Mouse (Mus musculus): ENCODE measurements around the gene Prima1. TPM values are rescaled to one million over a fixed set of nuclear protein-coding genes. Genes with fewer than 3 reads are reported as not detected.

Prima1 gene
- total RNA-seq, 2 experiments from 2014 or later: 1.3 to 2.1 TPM

GRCm38 (mm10) chr12:103223671-103224070 is 18.3 kb downstream of the Prima1 start:
- DNase-seq: no peak

GRCm38 (mm10) chr12:103215877-103216610 is 25.9 kb downstream of the Prima1 start:
- no peak for DNase-seq

- no peak for DNase-seq
These were observed 27.2 kb downstream of the Prima1 start for GRCm38 (mm10) chr12:103214797-103215196.

DNA sequence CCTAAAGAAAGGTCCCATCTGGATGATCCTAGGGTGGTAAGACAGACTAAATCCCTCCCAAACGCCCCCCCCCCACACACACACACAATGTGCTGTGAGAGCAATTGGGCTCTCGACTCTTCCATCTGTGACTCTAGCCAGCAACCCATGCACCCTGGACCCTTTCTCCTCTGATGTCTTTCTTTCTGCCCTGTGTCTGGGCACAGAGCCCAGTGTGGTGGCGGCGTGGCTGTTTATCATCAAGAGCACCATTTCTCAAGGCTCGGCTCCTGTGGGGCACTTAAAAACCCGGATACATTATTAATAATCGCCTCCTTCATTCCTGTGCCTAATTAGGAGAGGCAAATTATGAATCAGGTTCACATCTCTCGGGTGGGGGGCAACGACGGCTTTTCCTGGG is 27.7 kb downstream of the Prima1 start:
- no peak for DNase-seq

- no peak for DNase-seq
These were observed 28.4 kb downstream of the Prima1 start for GRCm38 (mm10) chr12:103213591-103213990.

DNA sequence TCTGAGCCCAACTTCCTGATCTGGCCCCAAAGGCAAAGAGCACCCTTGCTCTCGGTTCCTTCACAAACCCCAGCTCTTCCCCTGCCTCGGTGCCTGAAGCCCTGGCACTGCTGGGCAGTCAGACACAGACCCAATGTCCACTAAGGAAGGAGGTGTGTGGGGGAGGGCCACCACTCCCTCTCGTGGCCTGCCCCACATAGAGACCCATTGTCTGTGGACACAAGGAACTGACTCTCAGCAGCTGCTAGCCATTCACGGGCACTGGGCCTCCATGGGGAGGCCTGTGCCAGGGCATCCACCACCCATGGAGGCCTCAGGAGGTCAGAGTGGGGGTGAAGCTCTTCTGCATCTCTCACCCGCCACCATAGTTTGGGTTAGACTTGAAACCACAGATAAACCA is 30.9 kb downstream of the Prima1 start:
- no peak for DNase-seq

- no peak for DNase-seq
These were observed 32.4 kb downstream of the Prima1 start for GRCm38 (mm10) chr12:103209581-103209980.

GRCm38 (mm10) chr12:103205561-103205960 is 36.4 kb downstream of the Prima1 start:
- no peak for DNase-seq

GRCm38 (mm10) chr12:103202592-103203544 is 39.1 kb downstream of the Prima1 start:
- DNase-seq: peak; percentile 61

DNA sequence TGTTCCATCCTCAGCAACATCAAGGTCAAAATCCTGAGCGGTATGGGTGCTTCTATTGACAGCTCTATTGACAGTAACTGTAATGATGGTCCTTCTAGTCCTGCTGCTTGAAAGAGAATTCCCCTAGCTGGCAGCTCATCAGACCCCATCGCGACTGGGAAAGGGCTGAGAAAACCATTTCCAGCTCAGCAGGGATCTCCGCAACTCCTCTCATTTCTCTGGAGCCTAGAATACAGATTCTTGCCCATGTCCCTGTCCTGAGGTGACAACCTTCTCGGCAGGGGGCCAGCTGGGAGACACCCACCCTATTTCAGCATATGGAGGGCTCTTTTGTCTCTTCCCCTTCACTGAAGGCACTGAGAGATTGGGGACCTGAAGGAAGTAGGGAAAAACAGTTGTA is 49.0 kb downstream of the Prima1 start:
- no peak for DNase-seq

DNA sequence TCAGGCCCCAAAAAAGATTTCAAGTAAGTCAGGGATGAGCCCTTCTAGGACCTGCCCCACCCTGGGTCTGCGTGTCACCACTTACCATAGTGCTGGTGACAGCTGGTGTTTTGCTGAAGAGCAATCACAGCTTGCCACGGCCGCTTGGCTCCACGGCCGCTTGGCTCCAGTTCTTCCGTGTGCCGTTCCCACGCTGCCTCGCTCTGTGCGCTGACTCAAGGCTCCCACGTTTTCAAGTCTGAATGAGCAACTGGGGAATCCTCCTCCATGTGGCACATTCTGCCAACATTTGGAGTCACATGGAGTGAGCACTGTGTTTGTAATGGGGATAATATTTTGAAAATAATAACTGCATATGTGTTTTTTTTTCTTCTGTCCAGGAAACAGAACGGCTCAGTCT is 52.2 kb downstream of the Prima1 start:
- DNase-seq: no peak

GRCm38 (mm10) chr12:103188223-103188622 is 53.7 kb downstream of the Prima1 start:
- no peak for DNase-seq

DNA sequence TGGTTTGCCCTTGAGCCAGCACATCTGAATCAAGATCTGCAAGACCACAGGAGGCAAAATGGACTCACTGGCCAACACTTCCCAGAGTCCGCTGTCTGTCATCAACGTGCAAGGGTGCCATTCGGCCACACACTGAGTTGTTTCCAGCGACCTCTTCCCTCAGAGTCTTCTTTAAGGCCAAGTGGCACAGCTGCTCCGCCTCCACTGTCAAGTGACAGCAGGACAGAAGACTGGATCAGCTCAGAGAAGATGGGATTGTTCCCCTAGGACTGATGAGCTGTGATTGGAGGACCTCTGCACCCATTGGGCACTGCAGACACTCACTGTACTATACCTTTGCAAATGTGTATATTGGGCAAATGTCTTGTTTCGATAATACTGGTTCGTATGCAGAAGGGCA is 54.9 kb downstream of the Prima1 start:
- no peak for DNase-seq

DNA sequence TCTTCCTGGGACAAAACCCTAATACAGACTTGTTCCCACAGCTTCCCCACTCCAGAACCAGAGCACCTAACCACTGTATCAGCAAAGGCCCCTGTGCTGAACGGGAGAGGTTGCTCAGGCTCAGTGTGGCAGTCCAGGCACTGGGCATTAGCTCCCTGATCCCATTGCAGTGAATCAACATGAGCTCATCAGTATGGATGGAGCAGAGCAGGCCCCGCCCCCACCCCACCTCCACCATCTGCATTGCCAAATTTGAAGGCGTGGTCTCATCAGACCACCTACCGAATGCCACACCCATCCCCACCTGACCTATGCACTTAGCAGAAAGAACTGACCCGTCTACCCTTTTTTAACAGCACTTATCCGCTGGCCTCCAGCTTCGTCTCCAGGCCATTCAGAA is 58.9 kb downstream of the Prima1 start:
- DNase-seq: no peak

- DNase-seq: no peak
These were observed 73.1 kb downstream of the Prima1 start for GRCm38 (mm10) chr12:103168892-103169291.

- DNase-seq: no peak
These were observed 77.6 kb downstream of the Prima1 start for GRCm38 (mm10) chr12:103164101-103165030.

DNA sequence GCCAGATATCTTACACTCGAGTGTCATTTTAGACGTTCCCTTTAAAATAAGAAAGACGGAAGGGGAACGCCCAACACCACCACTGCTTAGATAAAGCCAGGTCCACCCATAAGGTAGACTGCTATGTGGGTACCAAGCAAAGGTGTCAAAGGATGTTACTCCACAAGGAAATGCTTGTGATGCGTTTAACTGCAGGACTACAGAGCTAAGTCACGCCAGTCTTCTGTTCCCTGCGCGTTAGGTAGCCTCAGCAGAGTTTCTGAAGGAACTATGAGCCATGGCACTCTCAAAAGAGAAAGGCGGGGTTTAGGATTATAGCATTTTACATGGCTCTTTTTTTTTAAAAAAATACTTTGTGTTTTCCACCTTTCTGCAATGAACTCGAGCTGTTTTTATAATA is 78.4 kb downstream of the Prima1 start:
- DNase-seq: no peak

- no peak for DNase-seq
These were observed 81.2 kb downstream of the Prima1 start for GRCm38 (mm10) chr12:103160721-103161120.

DNA sequence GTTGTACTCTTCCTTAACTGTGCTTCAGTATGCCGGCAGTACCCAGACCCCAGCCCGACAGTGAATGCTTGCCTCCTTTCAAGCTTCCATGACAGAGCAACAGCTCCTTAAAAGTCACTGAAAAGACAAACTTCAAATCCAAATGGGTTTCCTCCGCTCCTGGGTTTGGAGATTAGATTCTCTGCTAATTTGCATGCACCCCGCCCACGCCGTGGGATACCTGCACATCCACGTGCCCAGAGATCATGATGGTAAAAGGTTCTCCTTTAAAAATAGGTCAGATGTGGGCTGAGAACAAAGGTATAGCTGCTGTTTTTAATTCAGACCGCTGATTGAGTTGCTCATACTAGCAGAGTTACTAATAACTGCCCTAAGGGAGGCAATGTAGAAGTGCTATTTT is 82.9 kb downstream of the Prima1 start:
- no peak for DNase-seq

GRCm38 (mm10) chr12:103157129-103157910 is 84.6 kb downstream of the Prima1 start:
- DNase-seq: no peak

- no peak for DNase-seq
These were observed 86.5 kb downstream of the Prima1 start for GRCm38 (mm10) chr12:103155406-103155805.
